Mouse (Mus musculus) bone marrow, adult 2 months (tissue): ENCODE measurements around the gene Mindy4. TPM values are rescaled to one million over a fixed set of nuclear protein-coding genes. Genes with fewer than 3 reads are reported as not detected.

Source experiments
- H3K27ac ChIP-seq: fragments of 200-500 bp; 2 replicates; pipeline ENCODE4 v1.5.1; 2012; ENCODE audit warnings: low read depth, mild to moderate bottlenecking, control low read depth, inconsistent platforms, low read length; ENCODE audit not compliant: control insufficient read depth, poor library complexity, insufficient read depth
- H3K4me1 ChIP-seq: fragments of 200-500 bp; 2 replicates; pipeline ENCODE4 v1.6.1; 2011; ENCODE audit warnings: low read length; ENCODE audit not compliant: control insufficient read depth, insufficient read depth
- H3K4me3 ChIP-seq: fragments of 200-500 bp; replicated peaks from 2 replicates; pipeline ENCODE3; 2011; ENCODE audit warnings: mild to moderate bottlenecking, low read depth, low read length, control low read depth; ENCODE audit not compliant: control insufficient read depth
- CTCF ChIP-seq: fragments of 200-500 bp; IDR thresholded peaks from 2 replicates; pipeline ENCODE4 v1.5.1; 2011; ENCODE audit warnings: low read length, control low read depth; ENCODE audit not compliant: control insufficient read depth, insufficient read depth
- POLR2A ChIP-seq: fragments of 200-500 bp; IDR thresholded peaks from 2 replicates; pipeline ENCODE4 v1.6.1; 2011; ENCODE audit warnings: low read depth, mild to moderate bottlenecking, control low read depth, low read length, borderline replicate concordance; ENCODE audit not compliant: control insufficient read depth
- WGBS: fragments of 180-500 bp; shearing (Covaris S2); methylation state at CpG from one replicate; pipeline ENCODE4 v1.1.7; 2018; 5-methylcytosine and 5-hydroxymethylcytosine counted together
- polyA plus RNA-seq: library from polyadenylated mRNA; stranded (reverse); fragments of >200 nt; gene quantifications from 2 replicates; pipeline ENCODE4 v1.2.4, GENCODE M21; 2011; ENCODE audit warnings: low replicate concordance; ENCODE audit not compliant: missing spikeins, insufficient read depth, insufficient read length

Mindy4 gene
- polyA plus RNA-seq, 1 experiment: 3.0 TPM

GRCm38 (mm10) chr6:55285218-55285617, 82.0 kb downstream of the Mindy4 start:
- 68% methylated on average over 5 of the region's 5 CpGs for WGBS
- no peak overlapping the region for H3K4me3 ChIP-seq
- H3K4me1 ChIP-seq: no peaks in the 10 kb centered on the region

GRCm38 (mm10) chr6:55288007-55288602, 84.9 kb downstream of the Mindy4 start:
- whole genome bisulfite sequencing: 70% methylated on average over 5 of the region's 5 CpGs
- Histone ChIP-seq H3K27ac (no peak overlapping the region), H3K4me1 (no peaks in the 10 kb centered on the region), H3K4me3 (no peak overlapping the region)
- TF ChIP-seq POLR2A (no peak), CTCF (no peak)

More at GRCm38 (mm10) chr6:55285218-55285617, 82.0 kb downstream of the Mindy4 start:
- H3K27ac ChIP-seq: no peak overlapping the region
- no peak for TF ChIP-seq POLR2A
- no peak for TF ChIP-seq CTCF

DNA sequence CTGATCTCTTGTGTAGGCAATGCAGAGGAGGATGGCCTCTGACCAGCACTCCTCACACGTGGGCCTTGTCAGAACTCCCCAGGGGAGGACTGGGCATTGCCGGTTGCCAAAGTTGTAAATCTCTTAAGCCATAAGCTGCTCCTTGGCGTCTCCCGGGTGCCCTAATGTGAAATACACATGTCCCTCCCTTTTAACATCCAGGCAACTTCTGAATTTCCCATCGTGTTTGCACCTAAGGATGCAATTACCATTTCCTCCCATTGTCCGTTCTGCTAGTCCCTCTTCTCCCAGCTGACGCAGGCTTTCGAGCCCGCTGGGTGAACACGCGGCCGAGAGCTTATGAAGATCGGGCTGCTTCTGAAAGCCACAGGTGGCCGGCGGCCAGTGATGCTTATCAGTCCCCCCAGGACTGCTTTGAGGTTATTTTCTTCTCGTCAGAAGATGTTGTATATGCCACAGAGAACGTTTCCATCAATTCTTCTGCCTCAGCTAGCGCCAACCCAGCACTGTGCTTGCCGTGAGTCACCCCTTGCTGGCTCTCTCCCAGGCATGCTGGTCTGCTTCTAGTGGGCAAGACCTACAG, 91.5 kb downstream of the Mindy4 start:
- TF ChIP-seq CTCF (no peak), POLR2A (no peak)
- 29% methylated on average over 19 of the region's 19 CpGs for WGBS
- H3K4me3 ChIP-seq: no peak overlapping the region
- no peak overlapping the region for H3K27ac ChIP-seq
- peaks cover under 1% of the 10 kb centered on the region; the same call in 1 of the 2 replicates for H3K4me1 ChIP-seq

GRCm38 (mm10) chr6:55295325-55295724, 92.1 kb downstream of the Mindy4 start:
- H3K27ac ChIP-seq: no peak overlapping the region
- peaks cover 1% of the 10 kb centered on the region; the same call in 1 of the 2 replicates for H3K4me1 ChIP-seq
- no peak overlapping the region for H3K4me3 ChIP-seq
- 71% methylated on average over 1 of the region's 1 CpGs for WGBS
- TF ChIP-seq CTCF (no peak), POLR2A (no peak)

- peaks cover 1% of the 10 kb centered on the region; the same call in 1 of the 2 replicates for H3K4me1 ChIP-seq
- no peak overlapping the region for H3K4me3 ChIP-seq
- TF ChIP-seq CTCF: no peak
- TF ChIP-seq POLR2A: no peak
- WGBS: 64% methylated on average over 8 of the region's 8 CpGs
- H3K27ac ChIP-seq: no peak overlapping the region
Measured at GRCm38 (mm10) chr6:55299482-55299881, 96.3 kb downstream of the Mindy4 start.

GRCm38 (mm10) chr6:55299917-55300316, 96.7 kb downstream of the Mindy4 start:
- TF ChIP-seq POLR2A (no peak), CTCF (no peak)
- H3K4me3 ChIP-seq: no peak overlapping the region
- peaks cover 1% of the 10 kb centered on the region; the same call in 1 of the 2 replicates for H3K4me1 ChIP-seq
- 87% methylated on average over 2 of the region's 2 CpGs for WGBS
- no peak overlapping the region for H3K27ac ChIP-seq

- Histone ChIP-seq H3K27ac (no peak overlapping the region), H3K4me1 (peaks cover 1% of the 10 kb centered on the region; the same call in 1 of the 2 replicates), H3K4me3 (no peak overlapping the region)
- TF ChIP-seq CTCF (no peak), POLR2A (no peak)
- WGBS: 56% methylated on average over 11 of the region's 11 CpGs
Measured at GRCm38 (mm10) chr6:55300704-55301103, 97.5 kb downstream of the Mindy4 start.

GRCm38 (mm10) chr6:55310179-55310578, 107.0 kb downstream of the Mindy4 start:
- Histone ChIP-seq H3K27ac (no peak overlapping the region), H3K4me3 (no peak overlapping the region), H3K4me1 (peaks cover 3% of the 10 kb centered on the region)
- TF ChIP-seq POLR2A (no peak), CTCF (no peak)
- WGBS: 84% methylated on average over 2 of the region's 2 CpGs

DNA sequence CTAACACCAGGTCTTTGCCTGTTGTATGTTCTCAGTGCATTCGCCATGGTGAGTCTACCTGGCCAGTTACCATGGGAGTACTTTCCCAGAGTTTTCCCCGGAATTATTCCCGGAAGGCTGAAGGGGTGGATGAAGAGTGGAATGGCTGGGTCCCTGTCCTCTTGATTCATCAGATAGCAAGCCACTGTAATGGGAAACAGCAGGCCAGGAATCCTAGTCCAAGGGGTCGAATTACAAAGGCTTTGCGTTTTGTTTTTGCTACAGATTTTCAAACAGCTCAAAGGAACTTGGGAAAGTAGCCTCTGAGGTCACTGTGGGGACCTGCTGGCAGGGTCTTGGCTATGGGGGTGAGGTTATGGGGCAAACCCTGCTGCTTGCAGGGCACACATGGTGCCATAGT, 108.8 kb downstream of the Mindy4 start:
- 88% methylated on average over 5 of the region's 5 CpGs for WGBS
- Histone ChIP-seq H3K27ac (no peak overlapping the region), H3K4me1 (peaks cover 3% of the 10 kb centered on the region), H3K4me3 (no peak overlapping the region)
- no peak for TF ChIP-seq POLR2A
- TF ChIP-seq CTCF: no peak
